ENCODE assay signal across 22 mouse cellular contexts in genomic region chr5:142796921-142797320, GRCm38 (mm10). TPM values are rescaled to one million over a fixed set of nuclear protein-coding genes. Genes with fewer than 3 reads are reported as not detected.
DNase-seq lines count a peak whose midpoint lies in the region; ATAC-seq and TF ChIP-seq lines count a peak whose summit lies in the region.
"Had no signal": no experiment of that assay in that cellular context is flagged by ENCODE, and none has a peak within 500 bp of the region (broad histone marks: within the 10 kb centered on the region; RNA-seq: fewer than 3 reads in every experiment).

No protein-coding gene starts in this region.

- intact Hi-C loops in heart, postnatal 14 days (cut with DNase I), result no loop called here

- H3K4me3 ChIP-seq in heart, embryonic 15.5 days, result no peak overlapping the region
- H3K4me3 ChIP-seq in ES-E14 (ENCODE audit: insufficient read depth in 1 of 2, low read depth in 1 of 2, low read length in 2 of 2, poor library complexity in 1 of 2, severe bottlenecking in 1 of 2) (no peak overlapping the region), myocyte (no peak overlapping the region)
- H3K4me3 ChIP-seq in embryonic facial prominence, embryonic 15.5 days (replicated peaks), result no peak overlapping the region
- H3K4me3 ChIP-seq: heart, embryonic 10.5 days; limb, embryonic 12.5 days; liver, embryonic 13.5 days had no signal

- H3K4me1 ChIP-seq in heart, embryonic 15.5 days (replicated peaks), result peaks cover 83% of the 10 kb centered on the region
- peaks cover 12 to 39% of the 10 kb centered on the region in 2 experiments; a peak in 3 of 4 replicates for H3K4me1 ChIP-seq in ES-E14 (ENCODE audit: control insufficient read depth in 2 of 2, insufficient read depth in 2 of 2, low read length in 2 of 2, poor library complexity in 1 of 2)
- H3K4me1 ChIP-seq in embryonic facial prominence, embryonic 15.5 days, result peaks cover 82% of the 10 kb centered on the region

- H3K9me3 ChIP-seq in heart, embryonic 15.5 days (replicated peaks), result no peaks in the 10 kb centered on the region
- H3K9me3 ChIP-seq in ES-E14 (ENCODE audit: control insufficient read depth, insufficient read depth, low read depth, low read length), result no peaks in the 10 kb centered on the region
- no peaks in the 10 kb centered on the region for H3K9me3 ChIP-seq in embryonic facial prominence, embryonic 15.5 days (replicated peaks)
- H3K9me3 ChIP-seq: heart, embryonic 10.5 days; liver, embryonic 13.5 days had no signal

- H3ac ChIP-seq in myocyte (ENCODE audit: control insufficient read depth, insufficient read length), result no peak overlapping the region

- no peaks in the 10 kb centered on the region for H3K36me3 ChIP-seq in heart, embryonic 15.5 days
- H3K36me3 ChIP-seq in ES-E14 (ENCODE audit: control insufficient read depth, insufficient read depth, low read length, poor library complexity, severe bottlenecking), result no peaks in the 10 kb centered on the region
- H3K36me3 ChIP-seq in embryonic facial prominence, embryonic 15.5 days, result peaks cover 23% of the 10 kb centered on the region; the same call in 1 of the 2 replicates
- H3K36me3 ChIP-seq in myocyte (ENCODE audit: control insufficient read depth, insufficient read depth), result peaks cover 3% of the 10 kb centered on the region
- H3K36me3 ChIP-seq: liver, embryonic 13.5 days had no signal

- peaks cover 93% of the 10 kb centered on the region for H3K79me2 ChIP-seq in myocyte (ENCODE audit: control insufficient read depth, insufficient read depth)

- no peak overlapping the region for H3K27ac ChIP-seq in heart, embryonic 15.5 days
- H3K27ac ChIP-seq in ES-E14 (ENCODE audit: insufficient read depth, low read depth, low read length, poor library complexity, severe bottlenecking), result no peak overlapping the region
- peak overlapping the region; percentile 48; the same call in 1 of the 2 replicates for H3K27ac ChIP-seq in embryonic facial prominence, embryonic 15.5 days (replicated peaks)
- H3K27ac ChIP-seq: limb, embryonic 12.5 days; liver, embryonic 13.5 days had no signal

- ATAC-seq in heart, embryonic 15.5 days (replicated peaks; ENCODE audit: insufficient number of reproducible peaks, insufficient read depth, low FRiP score, low read depth), result no peak
- no peak for ATAC-seq in embryonic facial prominence, embryonic 15.5 days (ENCODE audit: insufficient number of reproducible peaks, low FRiP score, low TSS enrichment, low read depth)
- ATAC-seq: activated CD4-positive, CD25-positive, alpha-beta regulatory T cell, adult 4 months; CD4-positive, CD25-positive, alpha-beta regulatory T cell, adult 4 months; forebrain, embryonic 14.5 days; hindbrain, embryonic 16.5 days had no signal

- in situ Hi-C loops in ES-E14 (cut with MboI; ENCODE audit: low sequenced_read_pairs in 2 of 2, unreplicated experiment in 2 of 2), result no loop called here

- peak overlapping the region; percentile 7; the same call in 1 of the 2 replicates for H3K9ac ChIP-seq in heart, embryonic 15.5 days
- H3K9ac ChIP-seq in ES-E14 (ENCODE audit: insufficient read depth, low read depth, low read length, poor library complexity, severe bottlenecking), result no peak overlapping the region
- H3K9ac ChIP-seq in embryonic facial prominence, embryonic 15.5 days, result no peak overlapping the region
- H3K9ac ChIP-seq: limb, embryonic 12.5 days; liver, embryonic 13.5 days; lung, embryonic 14.5 days had no signal

- no peaks in the 10 kb centered on the region for H3K27me3 ChIP-seq in heart, embryonic 15.5 days
- no peaks in the 10 kb centered on the region for H3K27me3 ChIP-seq in embryonic facial prominence, embryonic 15.5 days
- H3K27me3 ChIP-seq in myocyte (ENCODE audit: control insufficient read depth, insufficient read depth, insufficient read length), result no peaks in the 10 kb centered on the region
- H3K27me3 ChIP-seq: limb, embryonic 12.5 days; liver, embryonic 13.5 days had no signal

- WGBS in heart, embryonic 15.5 days, result 89% methylated on average over 4 of the region's 4 CpGs
- 45% methylated on average over 4 of the region's 4 CpGs for WGBS in embryonic facial prominence, embryonic 15.5 days

- DNase-seq in heart, postnatal 14 days, result no peak
- no peak for DNase-seq in ES-E14 (ENCODE audit: low read depth, low spot score)
- no peak for DNase-seq in ovary, postnatal 36 days (ENCODE audit: low spot score)
- DNase-seq in urinary bladder, adult 2 months (ENCODE audit: low spot score), result no peak
- DNase-seq: cerebellum, adult 2 months; cerebellum, postnatal 14 days; gastrocnemius, postnatal 14 days; liver, embryonic 13.5 days; lung, embryonic 14.5 days; midbrain, embryonic 14.5 days; right cerebral cortex, postnatal 4 days; thymus, adult 2 months; thymus, postnatal 36 days had no signal

- no peak overlapping the region for H3K4me2 ChIP-seq in heart, embryonic 15.5 days
- no peak overlapping the region for H3K4me2 ChIP-seq in embryonic facial prominence, embryonic 15.5 days (replicated peaks)
- H3K4me2 ChIP-seq in myocyte (ENCODE audit: low read depth), result peak overlapping the region; percentile 72
- H3K4me2 ChIP-seq: limb, embryonic 12.5 days; liver, embryonic 13.5 days; lung, embryonic 14.5 days had no signal

- TF ChIP-seq POLR2A in myocyte (IDR thresholded peaks at IDR 0.05; ENCODE audit: insufficient read length, low read depth), result no peak

TF ChIP-seq in ES-E14, 5 proteins besides CTCF, POLR2A, EP300 and RAD21:
- TF ChIP-seq HCFC1 (IDR thresholded peaks at IDR 0.05; ENCODE audit: borderline replicate concordance, insufficient read depth, low read length) (no peak), ZNF384 (IDR thresholded peaks at IDR 0.05; ENCODE audit: low read depth, low read length) (peak; percentile 84)

TF ChIP-seq in myocyte, 11 proteins besides CTCF, POLR2A, EP300 and RAD21:
- TF ChIP-seq USF1 (IDR thresholded peaks at IDR 0.05; ENCODE audit: low read depth), result no peak
- TF ChIP-seq E2F4 (IDR thresholded peaks at IDR 0.05; ENCODE audit: insufficient read depth), result no peak

RNA-seq across cellular contexts. Expression of gene Tnrc18, which starts 20.5 kb away (rescaled TPM):
- polyA plus RNA-seq in heart, embryonic 15.5 days (2015; fragmentation: Nextera tagmentation; extraction: Ambion mirVana), result 17.1 and 24.2 TPM in 2 replicates
- 10 to 100 TPM; 75.6 to 83.8 TPM for total RNA-seq in heart, postnatal 14 days (2021)
- total RNA-seq in ES-E14 (2012; rRNA removed), result 12.9 and 20.7 TPM in 2 replicates
- polyA plus RNA-seq in embryonic facial prominence, embryonic 15.5 days (2015; fragmentation: Nextera tagmentation; extraction: Ambion mirVana), result 39.1 and 43.4 TPM in 2 replicates
- polyA plus RNA-seq in myocyte (2012; fragmentation: generic; extraction: Trizol), result 26.2 TPM
- 21.4 and 49.1 TPM in 2 replicates for polyA plus RNA-seq in urinary bladder, adult 2 months (2012; rRNA removed)
